Mouse (Mus musculus): Measurements from ENCODE around the gene Syna. TPM values are rescaled to one million over a fixed set of nuclear protein-coding genes. Genes with fewer than 3 reads are reported as not detected.
A peak's percentile ranks its signal among the peaks of the same experiment; 100 is the strongest.

The Syna gene
- under 1 TPM; 0.14 to 0.16 TPM for total RNA-seq (2021)
- long read RNA-seq, experiment 1, result 0 reads
- long read RNA-seq, experiment 2, result 0 reads

GRCm38 (mm10) chr5:134560071-134560449 lies at the start of gene Syna:
TSS of gene Syna (minus strand) at chr5:134560171.
- no peak for DNase-seq

- DNase-seq, result no peak
Observed at GRCm38 (mm10) chr5:134607121-134607520, 47.1 kb upstream of the Syna start.

GRCm38 (mm10) chr5:134606314-134606713 lies 46.3 kb upstream of the Syna start:
- DNase-seq, result no peak

GRCm38 (mm10) chr5:134604376-134604775 lies 44.4 kb upstream of the Syna start:
- no peak for DNase-seq

GRCm38 (mm10) chr5:134597711-134598110 lies 37.7 kb upstream of the Syna start:
- DNase-seq, result peak; percentile 62

GRCm38 (mm10) chr5:134593093-134593492 lies 33.1 kb upstream of the Syna start:
- DNase-seq, result no peak

- DNase-seq, result no peak
Observed at GRCm38 (mm10) chr5:134592026-134592581, 32.1 kb upstream of the Syna start.

- no peak for DNase-seq
Observed at GRCm38 (mm10) chr5:134589900-134590299, 29.9 kb upstream of the Syna start.

GRCm38 (mm10) chr5:134584798-134585197 lies 24.8 kb upstream of the Syna start:
- DNase-seq, result no peak

GRCm38 (mm10) chr5:134583884-134584213 lies 23.9 kb upstream of the Syna start:
- DNase-seq, result no peak

GRCm38 (mm10) chr5:134583006-134583883 lies 23.3 kb upstream of the Syna start:
- DNase-seq, result no peak

GRCm38 (mm10) chr5:134582221-134582907 lies 22.4 kb upstream of the Syna start:
- peak; percentile 96 for DNase-seq

- no peak for DNase-seq
Observed at GRCm38 (mm10) chr5:134581146-134581545, 21.2 kb upstream of the Syna start, which contains the start of gene Rfc2. TSS of gene Rfc2 (plus strand) at chr5:134581366.

- DNase-seq, result no peak
Observed at GRCm38 (mm10) chr5:134579135-134579534, 19.2 kb upstream of the Syna start.

GRCm38 (mm10) chr5:134577534-134577933 lies 17.6 kb upstream of the Syna start:
- no peak for DNase-seq

- no peak for DNase-seq
Observed at GRCm38 (mm10) chr5:134576517-134577220, 16.7 kb upstream of the Syna start.

GRCm38 (mm10) chr5:134575833-134576232 lies 15.9 kb upstream of the Syna start:
- no peak for DNase-seq

GRCm38 (mm10) chr5:134572508-134573214 lies 12.7 kb upstream of the Syna start:
- no peak for DNase-seq

GRCm38 (mm10) chr5:134571730-134572507 lies 11.9 kb upstream of the Syna start:
- no peak for DNase-seq

- DNase-seq, result no peak
Observed at GRCm38 (mm10) chr5:134568964-134569491, 9.1 kb upstream of the Syna start.

- no peak for DNase-seq
Observed at GRCm38 (mm10) chr5:134568030-134568429, 8.1 kb upstream of the Syna start.

All from gastrocnemius, postnatal 10 days (tissue).